Mouse (Mus musculus) neural tube, embryonic 14.5 days (tissue): ENCODE measurements around the gene Ocel1. TPM values are rescaled to one million over a fixed set of nuclear protein-coding genes. Genes with fewer than 3 reads are reported as not detected.
A peak's percentile ranks its signal among the peaks of the same experiment; 100 is the strongest.

ENCODE experiments used
- ATAC-seq: fragments of 200-750 bp; cut with Nextera tagmentation; 2 replicates; pipeline ENCODE4 v1.8.0; 2017; ENCODE audit warnings: low read depth, mild to moderate bottlenecking, moderate TSS enrichment, moderate library complexity
- H3K27ac ChIP-seq: fragments of 300-500 bp; sonication (generic); 2 replicates; pipeline ENCODE4 v1.5.1; 2014; ENCODE audit warnings: low read depth, mild to moderate bottlenecking, control low read depth, low read length, moderate library complexity, mixed read lengths
- H3K27me3 ChIP-seq: fragments of 300-500 bp; sonication (generic); 2 replicates; pipeline ENCODE4 v1.6.1; 2014; ENCODE audit warnings: low read length; ENCODE audit not compliant: control insufficient read depth, insufficient read depth
- H3K36me3 ChIP-seq: fragments of 300-500 bp; sonication (generic); 2 replicates; pipeline ENCODE4 v1.6.1; 2014; ENCODE audit warnings: low read length, mixed read lengths; ENCODE audit not compliant: control insufficient read depth, insufficient read depth
- H3K4me1 ChIP-seq: fragments of 300-500 bp; sonication (generic); 2 replicates; pipeline ENCODE4 v1.6.1; 2014; ENCODE audit warnings: low read length; ENCODE audit not compliant: control insufficient read depth, insufficient read depth
- H3K4me2 ChIP-seq: fragments of 300-500 bp; sonication (generic); 2 replicates; pipeline ENCODE4 v1.6.1; 2014; ENCODE audit warnings: mild to moderate bottlenecking, low read depth, low read length, control low read depth
- H3K4me3 ChIP-seq: fragments of 300-500 bp; sonication (generic); 2 replicates; pipeline ENCODE4 v1.5.1; 2014; ENCODE audit warnings: low read depth, low read length, control low read depth, mixed read lengths
- H3K9ac ChIP-seq: fragments of 300-500 bp; sonication (generic); replicated peaks from 2 replicates; pipeline ENCODE4 v1.6.1; 2014; ENCODE audit warnings: low read depth, mild to moderate bottlenecking, control low read depth, low read length, mixed read lengths
- H3K9me3 ChIP-seq: fragments of 300-500 bp; sonication (generic); 2 replicates; pipeline ENCODE4 v1.6.1; 2016; ENCODE audit warnings: low read length; ENCODE audit not compliant: control insufficient read depth
- WGBS: fragments of 180-500 bp; shearing (Covaris S2); extraction: QIAGEN DNeasy Blood & Tissue Kit; methylation state at CpG from one replicate; pipeline ENCODE4 v1.1.7; 2014; 5-methylcytosine and 5-hydroxymethylcytosine counted together
- polyA plus RNA-seq: library from polyadenylated mRNA; unstranded; fragments of >200 nt; fragmentation: Nextera tagmentation; extraction: Ambion mirVana; gene quantifications from 2 replicates; pipeline ENCODE4 v1.2.1, GENCODE M21; 2014

The Ocel1 gene
- polyA plus RNA-seq, 1 experiment from 2014 or later: 4.8 TPM

DNA sequence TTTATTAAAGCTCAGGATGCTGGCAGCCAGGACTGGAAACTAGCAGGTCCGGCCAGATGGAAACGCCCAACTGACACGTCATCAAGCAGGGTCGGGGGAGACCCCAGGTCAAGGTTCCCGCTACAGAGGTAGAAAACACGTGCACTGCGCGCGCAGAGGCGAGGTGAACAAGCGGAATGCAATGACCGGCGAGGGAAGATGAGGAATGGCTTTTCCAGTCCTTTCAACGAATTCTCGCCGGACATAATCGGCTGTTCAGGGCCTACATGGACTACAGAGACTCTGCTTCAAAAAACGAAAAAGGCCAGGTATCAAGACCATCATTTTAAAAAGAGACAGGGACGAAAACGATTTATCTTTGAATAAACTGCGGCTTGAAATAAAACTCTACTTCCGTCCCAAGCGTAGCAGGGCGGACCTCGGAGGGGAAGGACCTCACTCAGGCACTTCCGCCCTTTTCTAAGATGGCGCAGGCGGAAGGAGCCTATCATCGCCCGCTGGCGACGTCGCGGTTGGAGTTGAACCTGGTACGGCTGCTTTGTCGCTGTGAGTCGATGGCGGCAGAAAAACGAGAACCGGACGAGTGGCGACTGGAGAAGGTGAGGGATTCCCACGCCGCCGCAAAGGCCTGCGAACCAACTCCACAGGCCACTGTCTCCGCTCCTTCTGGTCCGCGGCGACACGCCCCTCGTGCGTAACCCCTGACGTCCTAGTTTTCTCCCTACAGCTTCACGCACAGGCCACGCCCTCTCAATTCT, 4.1 kb upstream of the Ocel1 start, which contains the start of gene Use1:
TSS of gene Use1 (plus strand) at position 78 of the 758 bp plus-strand sequence.
- H3K27ac ChIP-seq: peak within 1 kb of the TSS; percentile 93
- peak within 1 kb of the TSS; percentile 51 for H3K4me3 ChIP-seq
- peak within 1 kb of the TSS; percentile 86 for H3K4me2 ChIP-seq
- H3K36me3 ChIP-seq: peaks cover 6% of the 10 kb centered on the region; the same call in 1 of the 2 replicates
- ATAC-seq: peak; percentile 78
- H3K9ac ChIP-seq: peak within 1 kb of the TSS; percentile 62
- peaks cover 13% of the 10 kb centered on the region for H3K4me1 ChIP-seq
- H3K27me3 ChIP-seq: no peaks in the 10 kb centered on the region
- no peaks in the 10 kb centered on the region for H3K9me3 ChIP-seq
- under 1% methylated on average over 56 of the region's 56 CpGs for WGBS

DNA sequence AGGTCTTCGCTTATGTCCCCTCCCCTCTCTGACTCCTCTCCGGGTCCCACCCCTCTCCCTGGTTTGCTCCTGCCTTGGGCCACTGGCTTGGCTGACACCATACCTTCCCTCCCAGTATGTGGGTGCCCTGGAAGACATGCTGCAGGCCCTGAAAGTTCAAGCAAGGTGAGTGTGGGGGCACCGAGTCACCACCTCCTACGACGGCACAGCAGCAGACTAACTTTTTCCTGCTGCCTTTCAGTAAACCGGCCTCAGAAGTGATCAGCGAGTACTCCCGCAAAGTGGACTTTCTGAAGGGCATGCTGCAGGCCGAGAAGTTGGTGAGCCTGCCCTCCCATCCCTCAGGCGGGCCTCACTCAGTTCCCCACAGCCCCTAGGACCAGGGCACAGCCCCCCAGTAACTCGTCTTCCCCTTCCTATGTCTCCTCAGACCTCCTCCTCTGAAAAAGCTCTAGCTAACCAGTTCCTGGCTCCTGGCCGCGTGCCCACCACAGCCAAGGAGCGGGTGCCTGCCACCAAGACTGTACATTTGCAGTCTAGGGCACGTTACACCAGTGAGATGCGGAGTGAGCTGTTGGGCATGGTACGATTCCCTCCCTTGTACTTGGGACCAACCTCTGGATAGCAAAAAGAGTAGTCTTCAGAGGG, 3.4 kb upstream of the Ocel1 start:
- Histone ChIP-seq H3K27ac (peak overlapping the region; percentile 93), H3K9ac (peak overlapping the region; percentile 62), H3K36me3 (peaks cover 6% of the 10 kb centered on the region; the same call in 1 of the 2 replicates), H3K4me2 (peak overlapping the region; percentile 86), H3K4me1 (peaks cover 13% of the 10 kb centered on the region), H3K27me3 (no peaks in the 10 kb centered on the region), H3K9me3 (no peaks in the 10 kb centered on the region), H3K4me3 (peak overlapping the region; percentile 51)
- no peak for ATAC-seq
- WGBS: 60% methylated on average over 17 of the region's 17 CpGs

DNA sequence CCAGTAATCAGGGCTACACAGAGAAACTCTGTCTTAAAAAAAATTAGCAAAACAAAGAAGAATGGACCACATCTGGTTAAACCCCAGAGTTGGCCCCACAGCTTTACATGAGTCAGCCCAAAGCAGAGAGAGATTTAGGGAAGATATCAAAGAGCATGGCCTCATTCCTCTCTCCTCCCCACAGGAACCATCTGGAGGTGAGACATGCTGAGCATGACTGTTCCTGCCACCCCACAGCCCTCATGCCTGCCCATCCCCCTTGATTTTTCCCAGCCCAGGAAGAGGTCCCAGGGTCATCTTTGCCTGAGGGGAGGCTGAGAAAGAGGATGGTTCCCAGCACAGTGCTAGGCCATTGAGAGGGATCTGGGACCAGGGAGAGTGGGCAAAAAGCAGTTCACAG, 2.7 kb upstream of the Ocel1 start:
- no peak overlapping the region for H3K27ac ChIP-seq
- H3K4me1 ChIP-seq: peaks cover 13% of the 10 kb centered on the region
- no peak overlapping the region for H3K4me2 ChIP-seq
- no peaks in the 10 kb centered on the region for H3K9me3 ChIP-seq
- H3K36me3 ChIP-seq: peaks cover 6% of the 10 kb centered on the region; the same call in 1 of the 2 replicates
- H3K9ac ChIP-seq: no peak overlapping the region
- H3K27me3 ChIP-seq: no peaks in the 10 kb centered on the region
- H3K4me3 ChIP-seq: no peak overlapping the region
- no peak for ATAC-seq

DNA sequence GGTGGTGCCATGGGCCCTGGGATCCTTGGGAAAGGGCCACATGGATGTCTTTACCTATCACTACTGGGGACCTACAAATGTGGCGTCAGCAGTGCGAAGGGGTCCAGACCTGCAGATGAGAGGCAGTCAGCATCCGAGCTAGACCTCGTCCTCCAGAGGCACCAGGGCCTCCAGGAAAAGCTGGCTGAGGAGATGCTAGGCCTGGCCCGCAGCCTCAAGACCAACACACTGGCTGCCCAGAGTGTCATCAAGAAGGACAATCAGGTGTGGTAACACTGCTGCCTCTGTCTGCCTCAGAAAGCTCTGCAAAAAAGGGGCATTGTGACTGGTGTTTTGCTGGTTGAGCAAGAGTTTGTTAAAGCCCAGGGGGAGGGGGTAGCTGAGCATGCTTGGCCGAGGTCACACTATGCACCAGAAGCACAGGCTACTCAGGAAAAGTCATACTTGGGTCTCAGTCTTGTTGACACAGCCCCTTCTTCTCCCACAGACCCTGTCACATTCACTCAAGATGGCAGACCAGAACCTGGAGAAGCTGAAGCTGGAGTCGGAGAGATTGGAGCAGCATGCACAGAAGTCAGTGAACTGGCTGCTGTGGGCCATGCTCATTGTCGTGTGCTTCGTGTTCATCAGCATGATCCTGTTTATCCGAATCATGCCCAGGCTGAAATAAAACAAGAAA, 1.9 kb upstream of the Ocel1 start:
- 92% methylated on average over 10 of the region's 10 CpGs for WGBS
- Histone ChIP-seq H3K4me2 (no peak overlapping the region), H3K27ac (no peak overlapping the region), H3K27me3 (no peaks in the 10 kb centered on the region), H3K36me3 (peaks cover 10% of the 10 kb centered on the region; the same call in 1 of the 2 replicates), H3K4me1 (peaks cover 13% of the 10 kb centered on the region), H3K4me3 (no peak overlapping the region), H3K9me3 (no peaks in the 10 kb centered on the region), H3K9ac (no peak overlapping the region)
- ATAC-seq: no peak

DNA sequence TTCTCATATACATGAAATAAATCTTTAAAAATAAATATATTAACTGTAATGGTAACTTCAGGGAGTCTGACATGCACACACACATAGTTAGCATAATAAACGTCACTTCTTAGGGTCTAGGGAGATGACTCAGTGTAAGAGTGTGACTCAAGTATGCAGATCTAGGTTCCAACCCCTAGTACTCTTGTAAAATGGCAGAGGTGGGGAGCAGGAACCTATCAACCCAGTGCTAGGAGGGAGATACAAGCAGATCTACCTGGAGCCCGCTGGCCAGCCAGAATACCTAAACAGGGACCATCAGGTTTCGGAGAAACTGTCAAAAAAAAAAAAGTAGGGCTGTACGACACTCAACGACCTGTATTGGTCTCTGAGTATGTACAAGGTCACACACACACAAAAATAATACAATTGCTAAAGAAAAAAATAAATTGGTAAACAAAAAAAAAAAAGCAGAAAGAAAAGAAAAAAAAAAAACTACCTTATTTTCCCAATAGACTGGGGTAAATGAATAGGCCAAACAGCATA, 325 bp upstream of the Ocel1 start:
- H3K27ac ChIP-seq: peak overlapping the region; percentile 78; the same call in 1 of the 2 replicates
- H3K4me2 ChIP-seq: peak overlapping the region; percentile 50
- peak overlapping the region; percentile 43 for H3K9ac ChIP-seq
- H3K4me3 ChIP-seq: peak overlapping the region; percentile 49
- H3K36me3 ChIP-seq: peaks cover 15% of the 10 kb centered on the region; the same call in 1 of the 2 replicates
- H3K4me1 ChIP-seq: peaks cover 20% of the 10 kb centered on the region
- no peak for ATAC-seq
- WGBS: 32% methylated on average over 5 of the region's 5 CpGs
- no peaks in the 10 kb centered on the region for H3K27me3 ChIP-seq
- H3K9me3 ChIP-seq: no peaks in the 10 kb centered on the region

DNA sequence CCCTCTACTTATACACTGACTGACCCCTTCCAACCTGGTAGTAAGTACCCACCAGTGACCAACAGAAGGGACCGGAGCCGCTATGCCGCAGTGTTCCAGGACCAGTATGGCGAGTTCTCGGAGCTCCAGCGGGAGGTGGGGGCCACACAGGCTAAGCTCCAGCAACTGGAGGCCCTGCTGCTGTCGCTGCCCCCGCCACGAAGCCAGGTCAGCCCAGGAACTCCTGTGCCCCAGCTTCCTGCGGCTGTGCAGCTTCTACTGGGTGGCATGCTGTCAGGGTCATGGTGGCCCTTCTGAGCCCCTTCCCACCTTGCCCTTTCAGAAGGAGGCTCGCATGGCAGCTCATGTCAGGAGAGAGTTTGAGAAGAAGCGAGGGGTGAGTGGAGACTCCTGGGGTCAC, 1.3 kb downstream of the Ocel1 start:
- ATAC-seq: no peak
- Histone ChIP-seq H3K4me1 (peaks cover 28% of the 10 kb centered on the region), H3K36me3 (peaks cover 15% of the 10 kb centered on the region; the same call in 1 of the 2 replicates), H3K27me3 (no peaks in the 10 kb centered on the region), H3K4me3 (no peak overlapping the region), H3K9ac (no peak overlapping the region), H3K9me3 (no peaks in the 10 kb centered on the region), H3K27ac (no peak overlapping the region), H3K4me2 (no peak overlapping the region)
- 85% methylated on average over 12 of the region's 12 CpGs for WGBS

DNA sequence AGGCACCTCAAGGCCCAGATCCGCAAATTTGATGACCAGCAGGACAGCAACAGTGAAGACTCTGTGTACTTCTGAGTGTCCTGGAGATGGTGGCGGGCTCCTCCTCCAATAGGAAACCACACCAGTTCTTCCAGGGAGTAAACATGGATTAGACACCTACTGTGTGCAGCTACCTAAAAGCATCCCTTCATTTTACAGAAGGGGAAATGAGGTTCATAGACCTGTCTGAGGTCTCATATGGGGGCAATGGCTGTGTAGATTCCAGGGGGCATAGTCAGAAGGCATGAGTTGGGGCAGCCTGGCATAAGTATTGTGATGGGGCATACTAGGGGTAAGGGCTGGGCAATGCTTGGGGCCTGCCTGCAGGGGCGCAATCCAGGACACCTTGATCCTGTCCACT, 1.9 kb downstream of the Ocel1 start:
- no peak overlapping the region for H3K4me3 ChIP-seq
- no peak overlapping the region for H3K27ac ChIP-seq
- no peak overlapping the region for H3K9ac ChIP-seq
- H3K4me1 ChIP-seq: peaks cover 22% of the 10 kb centered on the region
- no peak for ATAC-seq
- H3K9me3 ChIP-seq: no peaks in the 10 kb centered on the region
- no peak overlapping the region for H3K4me2 ChIP-seq
- H3K36me3 ChIP-seq: peaks cover 15% of the 10 kb centered on the region; the same call in 1 of the 2 replicates
- WGBS: 93% methylated on average over 3 of the region's 3 CpGs
- H3K27me3 ChIP-seq: no peaks in the 10 kb centered on the region

DNA sequence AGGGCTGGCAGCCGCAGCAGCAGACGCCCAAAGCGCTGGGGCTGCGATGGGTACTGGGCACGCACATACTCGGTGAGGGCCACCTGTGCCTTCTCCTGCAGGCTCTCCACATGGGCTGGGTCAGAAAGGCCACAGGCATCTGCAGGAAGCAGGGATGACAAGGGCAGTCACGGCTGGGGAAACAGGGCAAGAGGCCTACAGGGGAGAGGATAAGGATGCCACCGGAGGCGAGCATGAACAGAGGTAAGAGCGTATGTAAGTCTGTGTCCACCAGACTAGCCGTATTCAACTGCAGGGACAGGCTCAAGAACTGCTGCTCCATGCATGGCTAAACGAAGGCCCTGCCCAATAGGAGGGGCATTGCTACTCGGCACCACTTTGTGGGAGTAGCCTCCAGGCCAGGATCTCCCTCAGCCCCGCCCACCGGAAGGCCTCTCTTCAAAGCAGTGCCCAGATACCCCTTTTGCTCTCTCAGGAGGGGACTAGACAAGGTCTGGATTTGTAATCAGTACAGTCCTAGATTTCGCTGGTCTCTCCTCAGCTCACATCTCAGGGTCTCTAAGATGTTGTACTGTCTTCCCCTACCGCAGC, 3.6 kb downstream of the Ocel1 start:
- no peak for ATAC-seq
- Histone ChIP-seq H3K4me2 (no peak overlapping the region), H3K9ac (0 out of 2 replicates have a peak overlapping the region, but pooled peaks have one; percentile 28)

More for the DNA sequence above, 3.6 kb downstream of the Ocel1 start:
- no peak overlapping the region for H3K4me3 ChIP-seq
- WGBS: 82% methylated on average over 17 of the region's 17 CpGs
- H3K27ac ChIP-seq: no peak overlapping the region; the same call in 1 of the 2 replicates
- H3K27me3 ChIP-seq: no peaks in the 10 kb centered on the region
- H3K4me1 ChIP-seq: peaks cover 33% of the 10 kb centered on the region
- no peaks in the 10 kb centered on the region for H3K9me3 ChIP-seq
- peaks cover 9% of the 10 kb centered on the region; the same call in 1 of the 2 replicates for H3K36me3 ChIP-seq
